In the genomic region with DNA sequence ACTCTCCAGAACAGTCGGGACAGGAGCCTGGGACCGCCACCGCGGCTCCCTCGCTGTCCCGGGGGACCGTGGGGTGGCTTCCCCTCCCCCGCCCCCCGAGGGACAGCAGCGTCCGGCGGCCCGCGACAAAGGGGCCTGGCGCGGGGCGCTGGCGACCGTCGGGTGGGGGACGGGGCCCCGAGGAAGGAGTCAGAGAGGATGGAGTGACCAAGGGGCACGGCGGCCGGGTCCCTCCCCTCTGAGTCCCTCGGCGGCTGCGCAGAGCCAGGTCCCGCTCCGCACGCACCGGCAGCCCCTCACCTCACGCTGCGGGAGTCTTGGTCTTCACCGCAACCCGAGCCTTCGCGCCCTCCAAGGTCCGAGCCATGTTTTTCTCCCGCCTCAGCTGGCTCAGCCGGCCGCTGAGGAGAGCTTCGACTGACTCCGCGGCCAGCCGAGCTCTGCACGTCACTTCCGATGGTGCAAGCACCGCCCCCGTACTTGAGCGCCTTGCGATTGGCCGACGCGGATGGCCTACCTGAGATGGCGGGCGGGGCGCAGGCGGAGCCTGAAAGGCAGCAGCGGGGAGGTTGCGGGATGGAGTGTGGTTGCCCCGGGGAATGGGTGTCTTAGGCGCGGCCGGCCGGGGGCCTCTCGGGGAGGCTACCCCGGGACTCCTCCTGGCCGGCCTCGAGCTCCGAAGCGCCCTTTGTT, we compare ENCODE assay signal across 7 mouse cellular contexts. TPM values are rescaled to one million over a fixed set of nuclear protein-coding genes. Genes with fewer than 3 reads are reported as not detected.
A peak's percentile ranks its signal among the peaks of the same experiment; 100 is the strongest.
DNase-seq lines count a peak whose midpoint lies in the region; ATAC-seq and TF ChIP-seq lines count a peak whose summit lies in the region.

Gene Pik3c2a, minus strand, starts transcription at position 446 of the 693 bp plus-strand sequence.

- peaks cover 13% of the 10 kb centered on the region for H3K4me1 ChIP-seq in embryonic facial prominence, embryonic 12.5 days
- H3K4me1 ChIP-seq in kidney, adult 2 months (ENCODE audit: control insufficient read depth, insufficient read depth, low read length), result peaks cover 10% of the 10 kb centered on the region; the same call in 1 of the 2 replicates
- peaks cover 27% of the 10 kb centered on the region for H3K4me1 ChIP-seq in limb, embryonic 12.5 days (replicated peaks)
- peaks cover 29% of the 10 kb centered on the region for H3K4me1 ChIP-seq in midbrain, embryonic 15.5 days
- peaks cover 4% of the 10 kb centered on the region; the same call in 1 of the 2 replicates for H3K4me1 ChIP-seq in spleen, adult 2 months (ENCODE audit: control insufficient read depth, insufficient read depth, insufficient read length)

- H3K4me2 ChIP-seq in embryonic facial prominence, embryonic 12.5 days (replicated peaks), result peak within 1 kb of the TSS; percentile 85
- H3K4me2 ChIP-seq in limb, embryonic 12.5 days, result peak within 1 kb of the TSS; percentile 82
- H3K4me2 ChIP-seq in midbrain, embryonic 15.5 days, result peak within 1 kb of the TSS; percentile 90

- H3K9ac ChIP-seq in embryonic facial prominence, embryonic 12.5 days, result peak within 1 kb of the TSS; percentile 93
- peak within 1 kb of the TSS; percentile 96 for H3K9ac ChIP-seq in limb, embryonic 12.5 days (replicated peaks)
- H3K9ac ChIP-seq in midbrain, embryonic 15.5 days, result peak within 1 kb of the TSS; percentile 96

- peak within 1 kb of the TSS; percentile 98 for H3K4me3 ChIP-seq in embryonic facial prominence, embryonic 12.5 days
- H3K4me3 ChIP-seq in kidney, adult 2 months (ENCODE audit: insufficient read depth, low read depth, low read length), result peak within 1 kb of the TSS; percentile 74
- H3K4me3 ChIP-seq in limb, embryonic 12.5 days (replicated peaks), result peak within 1 kb of the TSS; percentile 93
- H3K4me3 ChIP-seq in midbrain, embryonic 15.5 days, result peak within 1 kb of the TSS; percentile 95
- peak within 1 kb of the TSS; percentile 93 for H3K4me3 ChIP-seq in spleen, adult 2 months (ENCODE audit: extremely low read depth, insufficient read depth, insufficient read length)

- H3K9me3 ChIP-seq in embryonic facial prominence, embryonic 12.5 days, result no peaks in the 10 kb centered on the region
- no peaks in the 10 kb centered on the region for H3K9me3 ChIP-seq in limb, embryonic 12.5 days
- H3K9me3 ChIP-seq in midbrain, embryonic 15.5 days, result no peaks in the 10 kb centered on the region

- peak; percentile 96 for DNase-seq in adrenal gland, postnatal 25 days
- peak; percentile 97 for DNase-seq in heart, adult 18-20 months
- DNase-seq in kidney, adult 2 months, result peak; percentile 98
- peak; percentile 82 to 93 for DNase-seq in spleen, adult 2 months (ENCODE audit: low read depth in 1 of 2, low spot score in 2 of 2)

- no peaks in the 10 kb centered on the region for H3K27me3 ChIP-seq in embryonic facial prominence, embryonic 12.5 days
- H3K27me3 ChIP-seq in kidney, adult 2 months (replicated peaks; ENCODE audit: control insufficient read depth, insufficient read depth, low read length), result no peaks in the 10 kb centered on the region; the same call in 1 of the 2 replicates
- no peaks in the 10 kb centered on the region for H3K27me3 ChIP-seq in limb, embryonic 12.5 days
- H3K27me3 ChIP-seq in midbrain, embryonic 15.5 days (replicated peaks), result no peaks in the 10 kb centered on the region
- H3K27me3 ChIP-seq in spleen, adult 2 months (ENCODE audit: control insufficient read depth, insufficient read depth, low read length), result 0 out of 2 replicates have a peak, but pooled peaks cover 1% of the 10 kb centered on the region

- peak; percentile 94 for ATAC-seq in embryonic facial prominence, embryonic 12.5 days (ENCODE audit: insufficient number of reproducible peaks, insufficient read depth, low FRiP score, low TSS enrichment)
- ATAC-seq in limb, embryonic 12.5 days (ENCODE audit: insufficient number of reproducible peaks, insufficient read depth, low FRiP score, low TSS enrichment, low read depth), result peak; percentile 97
- peak; percentile 99 for ATAC-seq in midbrain, embryonic 15.5 days (replicated peaks)

- no peak for TF ChIP-seq CTCF in kidney, adult 2 months (conservative IDR thresholded peaks at IDR 0.05; ENCODE audit: insufficient read depth, insufficient read length, low read depth, low read length)
- no peak for TF ChIP-seq CTCF in spleen, adult 2 months (IDR thresholded peaks at IDR 0.05; ENCODE audit: extremely low read depth, insufficient read depth, insufficient read length, insufficient replicate concordance)

- under 1% methylated on average over 69 of the region's 72 CpGs for whole genome bisulfite sequencing in embryonic facial prominence, embryonic 12.5 days
- WGBS in kidney, adult 2 months, result under 1% methylated on average over 72 of the region's 72 CpGs
- WGBS in limb, embryonic 12.5 days, result 0% methylated on average over 70 of the region's 72 CpGs
- under 1% methylated on average over 70 of the region's 72 CpGs for WGBS in midbrain, embryonic 15.5 days
- WGBS in spleen, adult 2 months, result under 1% methylated on average over 63 of the region's 72 CpGs

- H3K36me3 ChIP-seq in embryonic facial prominence, embryonic 12.5 days, result no peaks in the 10 kb centered on the region
- H3K36me3 ChIP-seq in kidney, adult 2 months (ENCODE audit: control insufficient read depth, insufficient read depth, low read length), result no peaks in the 10 kb centered on the region
- peaks cover under 1% of the 10 kb centered on the region; the same call in 1 of the 2 replicates for H3K36me3 ChIP-seq in limb, embryonic 12.5 days
- no peaks in the 10 kb centered on the region for H3K36me3 ChIP-seq in midbrain, embryonic 15.5 days (replicated peaks)
- H3K36me3 ChIP-seq in spleen, adult 2 months (ENCODE audit: control insufficient read depth, insufficient read depth, low read length), result no peaks in the 10 kb centered on the region

- peak within 1 kb of the TSS; percentile 93 for H3K27ac ChIP-seq in embryonic facial prominence, embryonic 12.5 days
- H3K27ac ChIP-seq in kidney, adult 2 months (ENCODE audit: insufficient read depth, low read depth, low read length), result peak within 1 kb of the TSS; percentile 79
- H3K27ac ChIP-seq in limb, embryonic 12.5 days, result peak within 1 kb of the TSS; percentile 95
- H3K27ac ChIP-seq in midbrain, embryonic 15.5 days, result peak within 1 kb of the TSS; percentile 94
- peak within 1 kb of the TSS; percentile 82 for H3K27ac ChIP-seq in spleen, adult 2 months (ENCODE audit: insufficient read depth, low read length)

- TF ChIP-seq POLR2A in kidney, adult 2 months (IDR thresholded peaks at IDR 0.05; ENCODE audit: low read depth, low read length), result peak; percentile 88
- TF ChIP-seq POLR2A in spleen, adult 2 months (IDR thresholded peaks at IDR 0.05; ENCODE audit: low read depth, low read length), result peak; percentile 86

RNA-seq across cellular contexts. Expression of gene Pik3c2a, which starts in this region (rescaled TPM):
- 25.5 and 34.0 TPM in 2 replicates for total RNA-seq in adrenal gland, postnatal 25 days (2021)
- polyA plus RNA-seq in embryonic facial prominence, embryonic 12.5 days (2016; fragmentation: Nextera tagmentation; extraction: Ambion mirVana), result 35.4 and 40.4 TPM in 2 replicates
- total RNA-seq in heart, adult 18-20 months (2021), result 10 to 100 TPM; 14.4 to 17.3 TPM
- 5.9 and 8.7 TPM in 2 replicates for polyA plus RNA-seq in kidney, adult 2 months (2012; rRNA removed)
- 36.5 and 38.5 TPM in 2 replicates for polyA plus RNA-seq in limb, embryonic 12.5 days (2016; fragmentation: Nextera tagmentation; extraction: Ambion mirVana)
- polyA plus RNA-seq in midbrain, embryonic 15.5 days (2015; fragmentation: Nextera tagmentation; extraction: Ambion mirVana), result 16.8 and 17.9 TPM in 2 replicates
- polyA plus RNA-seq in spleen, adult 2 months (2012; rRNA removed), result 1.8 TPM in 2 replicates

Comparison
In these comparisons a context has a peak if more than half of its experiments do, and no peak if none do; other contexts are left out.
1. Peak in every context shown above with its lines: DNase-seq, ATAC-seq, H3K4me3 ChIP-seq and H3K27ac ChIP-seq.